Mouse (Mus musculus): Measurements from ENCODE around the gene Ankrd34c.

Ankrd34c gene

GRCm38 (mm10) chr9:89678974-89679373, 59.3 kb downstream of the Ankrd34c start:
- DNase-seq (ENCODE audit: low spot score in 2 of 2): no peak

Data from spleen, postnatal 14 days (tissue).